Mouse (Mus musculus) bone marrow, adult 2 months (tissue): ENCODE data around the gene Hdac8. TPM values are rescaled to one million over a fixed set of nuclear protein-coding genes. Genes with fewer than 3 reads are reported as not detected.

ENCODE experiments used
- H3K27ac ChIP-seq: fragments of 200-500 bp; 2 replicates; pipeline ENCODE4 v1.5.1; 2012; ENCODE audit warnings: low read depth, mild to moderate bottlenecking, control low read depth, inconsistent platforms, low read length; ENCODE audit not compliant: control insufficient read depth, poor library complexity, insufficient read depth
- H3K4me1 ChIP-seq: fragments of 200-500 bp; 2 replicates; pipeline ENCODE4 v1.6.1; 2011; ENCODE audit warnings: low read length; ENCODE audit not compliant: control insufficient read depth, insufficient read depth
- H3K4me3 ChIP-seq: fragments of 200-500 bp; replicated peaks from 2 replicates; pipeline ENCODE3; 2011; ENCODE audit warnings: mild to moderate bottlenecking, low read depth, low read length, control low read depth; ENCODE audit not compliant: control insufficient read depth
- CTCF ChIP-seq: fragments of 200-500 bp; IDR thresholded peaks from 2 replicates; pipeline ENCODE4 v1.5.1; 2011; ENCODE audit warnings: low read length, control low read depth; ENCODE audit not compliant: control insufficient read depth, insufficient read depth
- POLR2A ChIP-seq: fragments of 200-500 bp; IDR thresholded peaks from 2 replicates; pipeline ENCODE4 v1.6.1; 2011; ENCODE audit warnings: low read depth, mild to moderate bottlenecking, control low read depth, low read length, borderline replicate concordance; ENCODE audit not compliant: control insufficient read depth
- WGBS: fragments of 180-500 bp; shearing (Covaris S2); methylation state at CpG from one replicate; pipeline ENCODE4 v1.1.7; 2018; 5-methylcytosine and 5-hydroxymethylcytosine counted together
- polyA plus RNA-seq: library from polyadenylated mRNA; stranded (reverse); fragments of >200 nt; gene quantifications from 2 replicates; pipeline ENCODE4 v1.2.4, GENCODE M21; 2011; ENCODE audit warnings: low replicate concordance; ENCODE audit not compliant: missing spikeins, insufficient read depth, insufficient read length

The Hdac8 gene
- polyA plus RNA-seq, 1 experiment = 10.4 TPM

- no peak overlapping the region for H3K27ac ChIP-seq
- no peak overlapping the region for H3K4me3 ChIP-seq
- no peaks in the 10 kb centered on the region for H3K4me1 ChIP-seq
- no peak for TF ChIP-seq POLR2A
- TF ChIP-seq CTCF = no peak
- 85% methylated on average over 5 of the region's 5 CpGs for WGBS
Measured at GRCm38 (mm10) chrX:102475555-102475954, 29.6 kb downstream of the Hdac8 start.

- TF ChIP-seq CTCF = no peak
- no peak for TF ChIP-seq POLR2A
- H3K4me3 ChIP-seq = no peak overlapping the region
- WGBS = 82% methylated on average over 8 of the region's 8 CpGs
- no peak overlapping the region for H3K27ac ChIP-seq
- no peaks in the 10 kb centered on the region for H3K4me1 ChIP-seq
Measured at GRCm38 (mm10) chrX:102418343-102419127, 86.6 kb downstream of the Hdac8 start.

GRCm38 (mm10) chrX:102416972-102417371, 88.2 kb downstream of the Hdac8 start:
- 78% methylated on average over 4 of the region's 4 CpGs for WGBS
- TF ChIP-seq POLR2A (no peak), CTCF (no peak)
- Histone ChIP-seq H3K4me3 (no peak overlapping the region), H3K4me1 (no peaks in the 10 kb centered on the region), H3K27ac (no peak overlapping the region)

GRCm38 (mm10) chrX:102416386-102416785, 88.8 kb downstream of the Hdac8 start:
- no peak overlapping the region for H3K4me3 ChIP-seq
- TF ChIP-seq CTCF = no peak
- no peak for TF ChIP-seq POLR2A
- no peaks in the 10 kb centered on the region for H3K4me1 ChIP-seq
- no peak overlapping the region for H3K27ac ChIP-seq
- 69% methylated on average over 4 of the region's 4 CpGs for WGBS

- no peak overlapping the region for H3K4me3 ChIP-seq
Measured at GRCm38 (mm10) chrX:102384765-102385164, 120.4 kb downstream of the Hdac8 start.

GRCm38 (mm10) chrX:102383151-102383550, 122.0 kb downstream of the Hdac8 start:
- Histone ChIP-seq H3K4me3 (no peak overlapping the region), H3K27ac (no peak overlapping the region), H3K4me1 (no peaks in the 10 kb centered on the region)
- 55% methylated on average over 7 of the region's 7 CpGs for WGBS
- TF ChIP-seq POLR2A = no peak
- TF ChIP-seq CTCF = no peak

More at GRCm38 (mm10) chrX:102384765-102385164, 120.4 kb downstream of the Hdac8 start:
- TF ChIP-seq CTCF = no peak
- TF ChIP-seq POLR2A = no peak
- no peak overlapping the region for H3K27ac ChIP-seq
- WGBS = 30% methylated on average over 3 of the region's 3 CpGs
- no peaks in the 10 kb centered on the region for H3K4me1 ChIP-seq

GRCm38 (mm10) chrX:102366510-102366909, 138.6 kb downstream of the Hdac8 start:
- Histone ChIP-seq H3K4me1 (no peaks in the 10 kb centered on the region; the same call in 1 of the 2 replicates), H3K27ac (no peak overlapping the region), H3K4me3 (no peak overlapping the region)
- TF ChIP-seq CTCF (no peak), POLR2A (no peak)
- WGBS = 72% methylated on average over 3 of the region's 3 CpGs

GRCm38 (mm10) chrX:102362244-102362643, 142.9 kb downstream of the Hdac8 start:
- TF ChIP-seq CTCF = no peak
- WGBS = 67% methylated on average over 2 of the region's 2 CpGs

GRCm38 (mm10) chrX:102353412-102353811, 151.7 kb downstream of the Hdac8 start:
- Histone ChIP-seq H3K4me3 (no peak overlapping the region), H3K27ac (no peak overlapping the region), H3K4me1 (no peaks in the 10 kb centered on the region)
- 81% methylated on average over 3 of the region's 3 CpGs for WGBS
- TF ChIP-seq POLR2A (no peak), CTCF (no peak)

More at GRCm38 (mm10) chrX:102362244-102362643, 142.9 kb downstream of the Hdac8 start:
- H3K4me3 ChIP-seq = no peak overlapping the region
- no peaks in the 10 kb centered on the region; the same call in 1 of the 2 replicates for H3K4me1 ChIP-seq
- no peak overlapping the region for H3K27ac ChIP-seq
